Mouse (Mus musculus): Measurements from ENCODE around the gene Klhl6.
"Not testable (repeated sequence)": the region's sequence is repeated elsewhere in the genome, so short reads cannot be mapped to it uniquely, and the experiment has no call there.

Gene Klhl6

DNA sequence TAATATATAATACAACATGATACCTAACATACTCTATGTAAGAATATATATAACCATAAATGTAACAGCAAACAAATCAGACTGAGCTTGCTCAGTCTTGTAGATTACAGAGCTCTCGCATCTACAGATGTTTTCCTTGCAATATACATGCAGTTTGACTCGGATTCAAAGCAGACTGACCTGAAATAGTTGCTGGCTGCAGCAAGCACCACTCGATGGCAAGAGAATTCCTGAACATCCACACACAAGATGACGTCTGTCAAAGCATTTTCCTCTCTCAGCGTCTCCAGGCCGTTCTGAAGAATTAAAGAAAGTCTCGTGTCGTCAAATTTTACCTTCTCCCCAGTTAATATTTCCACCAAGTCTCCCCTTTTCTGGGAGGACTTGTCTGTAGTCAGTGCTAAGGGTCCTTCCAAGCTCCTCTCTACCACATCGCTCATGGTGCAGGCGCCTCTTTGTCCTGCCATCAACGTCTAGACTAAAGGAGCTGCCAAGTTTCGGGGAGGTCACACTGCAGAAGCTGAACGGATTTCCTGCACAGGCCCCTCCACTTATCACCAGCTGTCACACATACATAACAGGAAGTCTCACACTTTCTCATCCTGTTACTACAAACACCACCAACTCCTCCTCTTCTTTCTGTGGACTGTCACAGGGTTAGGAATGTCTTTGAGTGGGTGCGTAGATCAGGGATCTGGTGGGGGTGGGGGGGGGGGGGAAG lies at the start of gene Klhl6:
TSS of gene Klhl6 (minus strand) at position 501 of the 721 bp plus-strand sequence.
- DNase-seq (ENCODE audit: low read depth, low spot score), result no peak

DNA sequence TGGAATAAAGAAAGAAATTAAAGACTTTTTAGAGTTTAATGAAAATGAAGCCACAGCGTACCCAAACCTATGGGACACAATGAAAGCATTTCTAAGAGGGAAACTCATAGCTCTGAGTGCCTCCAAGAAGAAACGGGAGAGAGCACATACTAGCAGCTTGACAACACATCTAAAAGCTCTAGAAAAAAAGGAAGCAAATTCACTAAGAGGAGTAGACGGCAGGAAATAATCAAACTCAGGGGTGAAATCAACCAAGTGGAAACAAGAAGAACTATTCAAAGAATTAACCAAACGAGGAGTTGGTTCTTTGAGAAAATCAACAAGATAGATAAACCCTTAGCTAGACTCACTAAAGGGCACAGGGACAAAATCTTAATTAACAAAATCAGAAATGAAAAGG lies 44.4 kb upstream of the Klhl6 start:
- not testable (repeated sequence) for DNase-seq (ENCODE audit: low read depth, low spot score)

DNA sequence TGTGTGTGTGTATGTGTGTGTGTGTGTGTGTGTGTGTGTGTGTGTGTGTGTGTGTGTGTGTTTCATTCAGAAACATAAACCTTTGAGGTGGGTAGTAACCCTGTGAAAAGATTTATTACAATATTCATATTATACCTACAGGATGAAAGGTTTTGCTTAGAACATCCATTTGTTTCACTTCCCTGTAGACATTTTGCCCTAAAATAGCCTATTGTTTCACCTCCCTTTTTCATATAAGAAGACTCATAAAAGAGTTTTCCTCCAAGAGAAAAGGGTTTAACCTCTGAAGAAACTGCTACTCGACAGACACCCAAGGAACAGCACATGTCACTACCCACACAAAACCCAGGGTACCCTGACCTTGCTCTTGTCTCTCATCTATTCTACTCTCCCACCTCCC lies 40.0 kb upstream of the Klhl6 start:
- DNase-seq (ENCODE audit: low read depth, low spot score), result no peak

DNA sequence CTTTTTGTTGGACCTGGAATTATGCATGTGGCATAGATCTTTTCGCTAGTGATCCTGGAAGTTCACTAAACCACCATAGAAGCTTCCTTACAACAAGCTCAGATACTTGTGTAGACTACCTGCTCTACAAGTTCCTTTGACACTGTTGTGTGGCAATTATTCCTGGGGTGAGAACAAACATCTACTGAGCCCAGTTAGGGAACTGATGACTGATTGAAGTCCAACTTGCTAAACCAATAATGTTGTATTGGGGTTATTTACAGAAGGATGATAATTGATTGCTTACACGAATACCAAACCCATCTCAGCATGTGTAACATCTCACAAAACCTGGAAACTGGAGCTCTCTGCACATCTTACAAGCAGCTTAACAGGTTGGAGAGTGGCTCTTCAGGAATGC lies 39.0 kb upstream of the Klhl6 start:
- no peak for DNase-seq (ENCODE audit: low read depth, low spot score)

DNA sequence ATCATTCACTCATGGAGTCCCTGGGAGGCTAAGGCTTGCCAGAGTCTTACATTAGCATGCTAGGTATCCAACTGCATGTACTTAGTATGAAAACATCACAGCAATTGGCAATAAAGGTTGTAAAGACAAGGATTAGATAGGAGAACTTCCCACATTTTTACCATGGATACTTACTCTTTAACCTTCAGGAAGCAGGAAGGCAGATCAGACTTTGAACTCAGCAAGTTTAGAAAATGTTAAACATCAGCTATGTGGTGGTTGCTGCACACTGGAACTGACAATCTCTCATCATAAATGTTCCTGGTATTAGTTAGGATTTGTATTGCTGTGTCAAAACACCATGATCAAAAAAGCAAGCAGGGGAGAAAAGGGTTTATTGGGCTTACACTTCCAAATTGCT lies 29.8 kb upstream of the Klhl6 start:
- DNase-seq (ENCODE audit: low read depth, low spot score), result no peak

DNA sequence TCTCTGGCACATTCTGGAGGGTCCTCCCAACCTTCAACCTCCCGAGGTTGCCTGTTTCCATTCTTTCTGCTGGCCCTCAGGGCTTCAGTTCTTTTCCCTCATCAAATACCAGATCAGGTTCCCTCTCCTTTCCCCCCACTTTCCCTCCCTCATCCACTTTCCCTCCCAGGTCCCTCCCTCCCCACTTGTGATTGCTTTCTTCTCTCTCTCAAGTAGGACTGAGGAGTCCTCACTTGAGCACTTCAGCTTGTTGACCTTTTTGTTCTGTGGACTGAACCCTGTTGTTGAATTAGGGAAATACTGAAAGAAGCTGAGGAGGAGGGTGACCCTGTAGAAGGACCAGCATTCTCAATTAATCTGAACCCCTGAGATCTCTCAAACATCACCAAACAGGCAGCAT lies 23.2 kb upstream of the Klhl6 start:
- DNase-seq (ENCODE audit: low read depth, low spot score), result no peak

DNA sequence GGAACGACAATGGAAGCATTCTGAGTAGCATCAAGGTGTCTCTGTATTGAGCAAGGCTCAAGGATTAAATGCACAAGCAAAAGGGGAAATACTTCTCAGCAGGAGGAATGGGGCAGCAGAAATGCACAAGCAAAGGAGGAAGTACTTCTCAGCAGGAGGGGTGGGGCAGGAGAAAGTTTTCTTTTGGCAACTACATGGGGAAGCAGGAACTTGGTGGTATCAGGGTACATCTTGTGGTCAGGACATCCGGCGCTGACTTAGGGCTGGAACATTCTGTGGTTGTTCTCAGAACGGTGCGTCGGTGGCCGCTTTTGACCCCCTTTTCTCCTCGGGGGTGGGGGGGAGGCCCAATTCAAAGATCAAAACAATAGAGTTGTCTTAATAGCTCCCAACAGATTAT lies 17.4 kb upstream of the Klhl6 start:
- not testable (repeated sequence) for DNase-seq (ENCODE audit: low read depth, low spot score)

DNA sequence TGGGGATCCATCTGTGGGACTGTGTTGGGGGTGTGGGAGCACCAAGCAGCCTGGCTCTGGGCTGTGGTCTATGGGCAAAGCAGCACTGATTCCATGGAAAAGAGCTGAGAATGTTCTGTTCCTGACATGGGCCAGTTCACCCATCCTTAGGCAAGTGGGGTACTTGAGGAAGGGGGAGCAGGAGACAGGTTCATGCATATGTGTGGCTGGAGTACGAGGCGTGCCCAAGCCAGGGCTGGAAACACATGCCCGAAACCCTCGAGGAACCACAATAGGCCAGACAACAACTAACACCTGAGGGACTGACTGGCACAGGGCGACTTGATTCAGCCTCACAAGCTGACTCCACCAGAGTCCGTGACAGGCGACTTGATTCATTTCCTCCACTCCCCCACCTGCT lies 14.8 kb upstream of the Klhl6 start:
- no peak for DNase-seq (ENCODE audit: low read depth, low spot score)

DNA sequence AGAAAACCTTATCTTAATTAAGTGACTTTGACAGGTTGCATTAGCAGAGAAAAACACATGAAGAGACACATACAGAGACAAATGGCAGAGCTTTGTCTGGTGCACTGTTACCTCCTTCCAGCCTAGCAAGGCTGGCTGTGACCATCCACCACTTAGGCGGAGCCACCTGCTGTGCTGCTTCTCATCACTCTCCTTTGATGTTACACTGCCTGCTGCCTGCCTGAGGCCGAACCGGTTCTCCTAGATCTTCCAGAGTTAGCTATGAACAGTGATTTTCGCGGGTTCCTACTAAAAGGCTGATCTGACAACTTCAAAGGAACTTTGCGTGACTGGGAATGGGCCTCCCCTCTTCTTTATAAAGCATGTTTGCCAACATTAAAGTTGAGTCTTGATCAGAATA lies 14.1 kb upstream of the Klhl6 start:
- DNase-seq (ENCODE audit: low read depth, low spot score), result peak; percentile 43

DNA sequence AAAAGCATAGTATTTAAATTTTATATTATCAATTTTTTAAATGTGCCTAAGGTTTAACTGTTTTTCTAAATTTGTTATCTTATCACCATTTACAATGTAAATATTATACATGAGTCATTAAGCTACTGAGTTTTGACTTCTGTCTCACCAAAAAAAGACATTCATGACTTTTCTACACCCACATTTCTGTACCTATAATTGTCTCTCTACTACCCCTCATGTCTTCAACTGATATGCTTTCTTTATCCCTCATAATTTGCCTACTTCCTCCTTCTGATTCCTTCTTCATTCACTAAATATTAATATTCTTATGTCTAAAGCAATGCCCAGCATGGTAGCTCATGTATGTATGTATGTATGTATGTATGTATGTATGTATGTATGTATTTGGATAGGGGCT lies 13.0 kb upstream of the Klhl6 start:
- DNase-seq (ENCODE audit: low read depth, low spot score), result no peak

DNA sequence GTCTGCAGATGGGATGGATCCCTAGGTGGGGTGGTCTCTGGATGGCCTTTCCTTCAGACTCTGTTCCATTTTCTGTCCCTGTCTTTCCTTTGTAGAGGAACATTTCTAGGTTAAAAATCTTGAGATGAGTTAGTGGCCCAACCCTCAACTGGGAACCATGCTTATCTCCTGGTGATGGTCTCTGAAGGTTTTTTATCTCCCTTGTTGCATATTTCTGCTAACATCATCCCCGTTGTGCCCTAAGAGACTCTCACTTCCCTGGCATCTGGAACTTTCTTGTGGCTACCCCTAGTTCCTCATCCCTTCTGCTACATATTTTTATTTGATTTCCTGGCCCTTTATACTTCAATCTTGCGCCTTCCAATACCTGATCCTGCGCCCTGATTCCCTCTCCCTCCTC lies 10.4 kb upstream of the Klhl6 start:
- no peak for DNase-seq (ENCODE audit: low read depth, low spot score)

DNA sequence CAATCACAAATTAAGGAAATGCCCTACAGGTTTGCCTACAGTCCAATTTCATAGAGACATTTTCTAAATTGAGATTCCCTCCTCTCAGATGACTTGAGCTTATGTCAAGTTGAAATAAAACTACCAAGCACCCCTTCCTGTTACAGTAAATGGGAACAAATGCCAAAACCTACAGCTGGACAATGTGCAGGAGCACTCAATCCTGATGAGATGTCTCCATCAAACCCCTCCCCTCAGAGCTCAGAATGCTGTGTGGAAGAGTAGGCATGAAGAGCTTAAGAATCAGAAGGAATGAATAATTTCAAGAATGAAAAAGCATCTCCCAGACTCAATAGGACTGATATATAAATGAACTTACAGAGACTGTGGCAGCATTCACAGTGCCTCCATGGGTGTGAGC lies 7.7 kb upstream of the Klhl6 start:
- DNase-seq (ENCODE audit: low read depth, low spot score), result no peak

DNA sequence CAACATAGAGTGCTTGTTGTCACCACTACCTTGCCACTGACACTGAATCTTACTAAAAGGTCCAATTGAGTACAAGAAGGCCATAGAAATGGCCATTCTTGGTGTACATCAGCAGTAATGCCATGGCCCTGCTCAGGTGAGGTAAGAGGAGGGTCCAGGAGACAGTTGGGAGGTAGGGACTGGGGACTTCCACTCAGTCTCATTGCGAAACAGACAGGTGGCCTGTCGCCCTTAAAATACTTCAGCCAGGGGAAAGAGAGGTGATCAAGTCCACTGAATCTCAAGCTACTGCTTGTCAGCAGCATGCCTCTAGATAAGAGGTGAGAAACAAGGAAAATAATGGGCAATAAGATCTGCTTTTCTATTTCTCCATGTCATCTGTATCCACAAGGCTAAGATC lies 4.8 kb upstream of the Klhl6 start:
- no peak for DNase-seq (ENCODE audit: low read depth, low spot score)

DNA sequence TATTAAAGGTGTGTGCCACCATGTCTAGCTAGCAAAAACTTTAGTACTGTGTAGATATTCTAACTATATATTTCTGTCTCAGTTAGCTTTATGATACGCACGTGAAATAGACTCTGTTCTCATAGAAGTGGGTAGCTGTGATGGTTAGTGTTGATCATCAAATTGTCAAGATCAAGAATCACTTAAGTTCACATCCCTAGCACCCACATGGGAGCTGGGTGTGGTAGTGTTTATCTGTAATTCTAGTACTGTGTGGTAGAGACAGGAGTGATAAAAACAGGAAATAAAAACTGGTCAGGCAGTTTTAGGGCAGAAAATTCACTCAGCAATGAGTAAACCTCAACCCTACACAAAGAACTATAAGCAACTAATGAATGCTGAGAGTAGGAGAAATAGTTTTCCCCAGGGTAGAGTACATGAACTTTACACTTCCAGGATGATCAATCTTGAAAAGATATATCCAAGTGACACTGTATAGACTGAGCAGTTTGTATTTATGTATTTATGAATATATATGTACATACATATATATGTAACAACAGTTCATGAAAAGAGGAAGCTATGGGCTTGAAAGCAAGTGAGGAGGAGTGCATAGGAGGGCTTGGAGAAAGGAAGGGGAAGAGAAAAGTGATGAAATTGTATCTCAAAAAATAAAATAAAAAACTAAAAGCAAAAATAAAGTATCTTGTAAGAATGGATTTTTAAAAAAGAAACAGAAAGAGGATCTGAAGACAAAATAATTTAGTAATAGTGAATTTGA lies 2.2 kb upstream of the Klhl6 start:
- DNase-seq (ENCODE audit: low read depth, low spot score), result no peak

DNA sequence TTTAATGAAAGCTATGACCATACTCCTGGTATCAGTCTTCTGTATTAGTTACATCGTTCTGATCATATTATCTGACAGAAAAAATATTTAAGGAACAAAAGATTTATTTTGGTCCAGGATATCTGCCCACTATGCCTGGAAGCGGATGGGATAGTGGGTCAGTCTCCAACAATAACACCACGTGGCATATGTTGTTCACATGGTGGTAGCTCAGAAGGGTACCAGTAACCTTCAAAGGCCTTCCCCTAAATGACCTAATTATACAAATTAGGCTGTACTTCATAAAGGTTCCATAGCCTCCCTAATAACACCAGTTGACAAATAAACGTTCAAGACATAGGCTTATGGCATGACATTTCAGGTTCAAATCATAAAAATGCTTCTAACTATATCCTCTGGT lies 722 bp upstream of the Klhl6 start:
- no peak for DNase-seq (ENCODE audit: low read depth, low spot score)

DNA sequence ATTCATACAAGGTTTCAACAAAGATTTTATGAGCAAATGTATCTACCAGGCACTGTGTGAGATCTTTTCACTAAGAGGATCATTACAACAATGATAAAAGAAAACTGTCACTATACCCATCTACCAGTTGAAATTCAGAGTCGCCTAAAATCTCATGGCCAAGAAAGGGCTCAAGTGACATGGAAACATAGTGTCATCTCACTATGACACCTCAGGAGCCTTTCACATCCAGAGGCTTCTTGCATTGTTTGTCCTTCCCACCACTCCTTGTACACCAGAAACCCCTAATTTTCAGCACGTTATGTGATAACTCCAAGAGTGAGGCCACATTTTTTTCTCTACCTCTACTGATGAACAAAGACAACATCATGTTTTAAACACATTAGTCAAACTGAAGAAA lies 1.2 kb downstream of the Klhl6 start:
- no peak for DNase-seq (ENCODE audit: low read depth, low spot score)

DNA sequence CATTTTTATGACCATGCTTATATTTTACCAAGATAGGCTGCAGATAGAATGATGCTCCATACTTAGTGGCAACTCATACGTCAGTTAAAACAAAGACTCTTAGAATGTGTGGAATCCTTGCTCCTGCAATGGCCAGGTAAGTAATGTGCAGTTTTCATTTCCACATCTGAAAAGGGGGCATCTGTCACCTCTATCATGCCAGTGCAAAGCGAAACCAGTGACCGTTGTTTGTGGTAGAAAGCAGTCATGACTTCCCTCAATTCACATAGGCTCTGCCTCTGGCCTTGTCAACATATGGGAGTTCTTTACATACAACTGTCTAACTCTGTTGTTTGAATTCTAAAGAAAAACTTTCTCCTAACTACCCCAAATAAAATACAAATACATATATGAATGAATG lies 1.8 kb downstream of the Klhl6 start:
- DNase-seq (ENCODE audit: low read depth, low spot score), result no peak

DNA sequence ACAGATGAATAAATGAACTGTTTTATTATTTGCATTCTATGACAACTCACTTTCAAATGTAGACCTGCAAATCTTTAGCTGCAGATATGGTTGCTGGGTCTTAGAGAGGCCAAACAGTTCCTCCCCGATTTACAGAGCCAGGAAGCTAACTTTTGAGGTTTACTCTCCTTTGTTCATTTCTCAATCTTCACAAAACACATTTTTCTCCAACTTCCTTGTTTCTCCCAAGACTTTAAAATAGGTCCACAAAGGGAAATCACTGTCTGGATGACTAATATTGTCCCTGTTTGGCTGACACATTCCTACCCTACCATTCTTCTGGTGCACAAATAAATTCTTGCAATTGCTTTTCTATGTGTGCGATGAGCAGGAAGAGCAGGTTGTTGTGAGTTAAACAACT lies 3.1 kb downstream of the Klhl6 start:
- no peak for DNase-seq (ENCODE audit: low read depth, low spot score)

DNA sequence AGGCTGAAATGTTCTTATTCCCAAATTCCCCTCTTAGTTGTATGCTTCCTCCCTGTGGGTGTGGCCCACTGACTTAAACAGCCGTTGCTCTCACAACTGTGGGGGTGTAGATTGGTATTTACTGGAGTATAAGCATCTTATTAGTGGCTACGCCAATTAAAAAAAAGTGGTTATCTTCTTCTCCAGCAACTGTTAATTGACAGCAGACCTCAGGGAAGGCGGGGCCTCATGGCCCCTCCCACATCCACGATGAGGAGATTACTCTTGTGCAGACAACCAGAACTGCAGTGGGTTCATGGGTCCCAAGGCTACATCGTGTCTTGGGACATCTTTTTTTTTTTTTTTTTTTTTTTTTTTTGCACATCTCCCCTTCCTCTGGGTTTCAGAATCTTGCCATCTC lies 5.6 kb downstream of the Klhl6 start:
- peak; percentile 13 for DNase-seq (ENCODE audit: low read depth, low spot score)

DNA sequence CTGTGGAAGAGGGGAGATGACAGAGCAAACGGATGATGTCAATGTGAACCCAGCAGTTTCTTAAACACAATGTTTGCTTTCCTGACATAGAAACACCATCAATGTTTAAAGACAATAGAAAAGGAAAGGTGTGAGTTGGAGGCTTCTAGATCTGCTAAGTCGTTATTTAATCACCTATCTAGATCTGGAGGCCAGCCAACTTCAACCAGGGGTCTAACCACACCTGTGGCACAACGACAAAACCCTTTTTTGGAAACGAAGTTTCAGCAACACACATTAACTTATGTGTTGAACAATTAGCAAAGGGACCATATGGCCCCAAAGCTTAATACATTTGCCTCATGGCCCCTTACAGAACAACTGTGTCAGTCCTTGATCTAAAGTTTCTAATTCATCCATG lies 6.0 kb downstream of the Klhl6 start:
- DNase-seq (ENCODE audit: low read depth, low spot score), result no peak

DNA sequence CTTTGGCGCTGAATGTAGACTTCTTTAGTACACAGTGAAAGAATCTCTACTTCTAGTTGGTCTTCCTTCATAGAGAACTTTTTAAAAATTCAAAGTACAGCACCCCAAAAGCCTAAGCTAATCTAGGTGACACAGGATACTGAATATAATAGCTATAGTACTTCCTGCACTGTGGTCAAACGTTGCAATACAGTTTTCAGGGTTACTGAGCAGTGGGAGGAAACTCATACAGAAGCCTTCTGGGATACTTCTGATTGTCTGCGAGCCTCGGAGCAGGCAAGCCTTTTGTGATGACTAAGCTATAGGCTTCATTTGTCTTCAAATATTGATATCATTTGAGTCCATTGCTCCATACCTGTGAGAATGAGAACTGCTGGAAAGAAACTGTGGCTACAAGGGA lies 7.4 kb downstream of the Klhl6 start:
- DNase-seq (ENCODE audit: low read depth, low spot score), result no peak

DNA sequence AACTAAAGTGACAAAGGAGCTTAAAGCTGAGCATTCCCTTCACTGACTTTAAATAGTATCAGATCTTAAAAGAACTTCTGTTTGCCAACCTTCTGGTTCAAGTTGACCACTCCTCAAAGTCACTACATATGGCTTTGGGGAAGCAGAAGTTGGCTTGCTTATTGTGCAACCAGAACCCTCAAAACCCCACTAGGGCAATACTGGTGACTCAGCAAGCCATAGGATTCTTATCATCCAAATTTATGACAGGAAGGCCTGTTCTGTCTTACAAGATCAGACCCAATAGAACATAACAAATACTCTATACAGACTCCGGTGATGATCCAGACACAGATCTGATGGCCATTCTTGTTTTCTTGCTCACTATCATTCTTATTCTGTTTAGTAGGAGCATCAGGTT lies 9.4 kb downstream of the Klhl6 start:
- no peak for DNase-seq (ENCODE audit: low read depth, low spot score)

DNA sequence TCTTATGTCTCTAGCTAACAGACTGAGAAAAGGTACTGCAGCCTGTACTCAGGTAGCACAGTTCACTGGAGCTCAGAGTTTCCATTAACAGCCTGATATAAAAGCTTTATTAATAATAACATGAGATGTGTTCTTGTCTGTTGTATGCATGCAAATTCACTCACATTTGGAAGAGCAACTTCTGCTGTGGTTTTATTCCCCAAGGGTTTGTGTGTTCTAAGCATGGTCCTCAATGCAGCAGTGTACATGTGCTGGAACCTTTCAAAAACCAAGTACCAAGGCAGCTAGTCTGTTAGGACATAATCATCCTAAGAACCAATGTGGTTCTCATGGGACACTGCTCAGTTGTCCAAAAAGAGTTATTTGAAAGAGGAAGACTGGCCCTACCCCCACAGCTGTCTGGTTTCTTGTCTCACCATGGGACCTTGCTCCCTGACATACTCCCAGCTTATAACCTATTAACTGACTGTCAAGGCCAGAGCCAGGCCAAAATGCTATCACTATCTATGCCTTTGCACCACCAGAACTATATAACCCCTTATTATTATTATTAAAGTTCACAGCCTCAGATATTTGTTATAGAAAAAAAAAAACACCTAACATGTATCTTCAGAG lies 10.0 kb downstream of the Klhl6 start:
- no peak for DNase-seq (ENCODE audit: low read depth, low spot score)
